Mouse (Mus musculus) lung, embryonic 16.5 days (tissue): Measurements from ENCODE around the gene Tyms. TPM values are rescaled to one million over a fixed set of nuclear protein-coding genes. Genes with fewer than 3 reads are reported as not detected.
"Not testable (repeated sequence)": the region's sequence is repeated elsewhere in the genome, so short reads cannot be mapped to it uniquely, and the experiment has no call there.

ENCODE experiments used
- ATAC-seq: fragments of 200-750 bp; cut with Nextera tagmentation; 2 replicates; pipeline ENCODE4 v1.8.0; 2017; ENCODE audit warnings: low read depth, mild to moderate bottlenecking, moderate library complexity
- H3K27ac ChIP-seq: fragments of 300-500 bp; sonication (generic); 2 replicates; pipeline ENCODE4 v1.5.1; 2014; ENCODE audit warnings: mild to moderate bottlenecking, control low read depth, low read length
- H3K27me3 ChIP-seq: fragments of 300-500 bp; sonication (generic); 2 replicates; pipeline ENCODE4 v1.6.1; 2014; ENCODE audit warnings: low read depth, low read length, mixed read lengths; ENCODE audit not compliant: control insufficient read depth, insufficient read depth
- H3K36me3 ChIP-seq: fragments of 300-500 bp; sonication (generic); 2 replicates; pipeline ENCODE4 v1.6.1; 2014; ENCODE audit warnings: low read length; ENCODE audit not compliant: control insufficient read depth, insufficient read depth
- H3K4me1 ChIP-seq: fragments of 300-500 bp; sonication (generic); replicated peaks from 2 replicates; pipeline ENCODE4 v1.6.1; 2014; ENCODE audit warnings: low read length, mixed read lengths; ENCODE audit not compliant: control insufficient read depth, insufficient read depth
- H3K4me2 ChIP-seq: fragments of 300-500 bp; sonication (generic); 2 replicates; pipeline ENCODE4 v1.6.1; 2014; ENCODE audit warnings: low read depth, low read length, control low read depth
- H3K4me3 ChIP-seq: fragments of 300-500 bp; sonication (generic); 2 replicates; pipeline ENCODE4 v1.5.1; 2014; ENCODE audit warnings: mild to moderate bottlenecking, low read length, control low read depth
- H3K9ac ChIP-seq: fragments of 300-500 bp; sonication (generic); 2 replicates; pipeline ENCODE4 v1.6.1; 2014; ENCODE audit warnings: low read length, control low read depth
- H3K9me3 ChIP-seq: fragments of 300-500 bp; sonication (generic); 2 replicates; pipeline ENCODE4 v1.6.1; 2016; ENCODE audit warnings: low read length; ENCODE audit not compliant: control insufficient read depth
- WGBS: fragments of 180-500 bp; shearing (Covaris S2); extraction: QIAGEN DNeasy Blood & Tissue Kit; methylation state at CpG from one replicate; pipeline ENCODE4 v1.1.7; 2014; 5-methylcytosine and 5-hydroxymethylcytosine counted together
- polyA plus RNA-seq: library from polyadenylated mRNA; unstranded; fragments of >200 nt; fragmentation: Nextera tagmentation; extraction: Ambion mirVana; gene quantifications from 2 replicates; pipeline ENCODE4 v1.2.1, GENCODE M21; 2015

The Tyms gene
- polyA plus RNA-seq, 1 experiment from 2014 or later, result 275 TPM

- peaks cover 20% of the 10 kb centered on the region for H3K36me3 ChIP-seq
Measured at GRCm38 (mm10) chr5:30071677-30072076, 1.7 kb downstream of the Tyms start.

GRCm38 (mm10) chr5:30067726-30068125 is 5.7 kb downstream of the Tyms start:
- H3K4me2 ChIP-seq, result no peak overlapping the region
- H3K9me3 ChIP-seq, result no peaks in the 10 kb centered on the region
- no peak overlapping the region for H3K27ac ChIP-seq
- H3K36me3 ChIP-seq, result peaks cover 36% of the 10 kb centered on the region
- H3K4me3 ChIP-seq, result no peak overlapping the region
- no peaks in the 10 kb centered on the region for H3K27me3 ChIP-seq
- no peak overlapping the region for H3K9ac ChIP-seq
- 57% methylated on average over 6 of the region's 6 CpGs for WGBS
- H3K4me1 ChIP-seq, result peaks cover 8% of the 10 kb centered on the region
- ATAC-seq, result no peak

More at GRCm38 (mm10) chr5:30071677-30072076, 1.7 kb downstream of the Tyms start:
- Histone ChIP-seq H3K4me1 (peaks cover 11% of the 10 kb centered on the region), H3K27ac (no peak overlapping the region), H3K4me2 (peak overlapping the region; percentile 74), H3K27me3 (no peaks in the 10 kb centered on the region), H3K9me3 (no peaks in the 10 kb centered on the region), H3K4me3 (peak overlapping the region; percentile 92), H3K9ac (peak overlapping the region; percentile 93)
- 69% methylated on average over 6 of the region's 6 CpGs for WGBS
- no peak for ATAC-seq

- H3K27me3 ChIP-seq, H3K27ac ChIP-seq, H3K4me3 ChIP-seq, H3K9ac ChIP-seq, H3K4me2 ChIP-seq, H3K4me1 ChIP-seq, ATAC-seq, H3K9me3 ChIP-seq: not testable (repeated sequence)
- peaks cover 31% of the 10 kb centered on the region for H3K36me3 ChIP-seq
- WGBS, result 80% methylated on average over 5 of the region's 5 CpGs
Measured at GRCm38 (mm10) chr5:30059607-30060006, 13.8 kb downstream of the Tyms start.

- no peak for ATAC-seq
- H3K4me1 ChIP-seq, result no peaks in the 10 kb centered on the region
- WGBS, result 93% methylated on average over 6 of the region's 6 CpGs
- H3K9me3 ChIP-seq, result no peaks in the 10 kb centered on the region
- no peak overlapping the region for H3K4me3 ChIP-seq
- H3K4me2 ChIP-seq, result no peak overlapping the region
- H3K36me3 ChIP-seq, result peaks cover 24% of the 10 kb centered on the region
- no peak overlapping the region for H3K27ac ChIP-seq
- H3K9ac ChIP-seq, result no peak overlapping the region
- H3K27me3 ChIP-seq, result no peaks in the 10 kb centered on the region
Measured at GRCm38 (mm10) chr5:30058216-30058731, 15.1 kb downstream of the Tyms start.

- 67% methylated on average over 4 of the region's 4 CpGs for WGBS
- not testable (repeated sequence) for H3K9ac ChIP-seq, H3K4me2 ChIP-seq, H3K27me3 ChIP-seq, H3K27ac ChIP-seq, H3K4me3 ChIP-seq, H3K9me3 ChIP-seq, H3K4me1 ChIP-seq, ATAC-seq, H3K36me3 ChIP-seq
Measured at GRCm38 (mm10) chr5:30039841-30040240, 33.6 kb downstream of the Tyms start.

GRCm38 (mm10) chr5:30039324-30039723 is 34.1 kb downstream of the Tyms start:
- H3K4me1 ChIP-seq, H3K27ac ChIP-seq, H3K27me3 ChIP-seq, H3K4me3 ChIP-seq, ATAC-seq, H3K36me3 ChIP-seq, H3K9me3 ChIP-seq, H3K9ac ChIP-seq, H3K4me2 ChIP-seq: not testable (repeated sequence)
- 68% methylated on average over 5 of the region's 5 CpGs for WGBS

- WGBS, result 83% methylated on average over 2 of the region's 2 CpGs
- not testable (repeated sequence) for H3K27me3 ChIP-seq, H3K9me3 ChIP-seq, H3K4me2 ChIP-seq, ATAC-seq, H3K36me3 ChIP-seq, H3K27ac ChIP-seq, H3K4me3 ChIP-seq, H3K4me1 ChIP-seq, H3K9ac ChIP-seq
Measured at GRCm38 (mm10) chr5:30037111-30037510, 36.3 kb downstream of the Tyms start.

GRCm38 (mm10) chr5:30035862-30036261 is 37.6 kb downstream of the Tyms start:
- H3K4me1 ChIP-seq, H3K4me2 ChIP-seq, H3K27me3 ChIP-seq, H3K9me3 ChIP-seq, H3K36me3 ChIP-seq, ATAC-seq, H3K9ac ChIP-seq, H3K27ac ChIP-seq, H3K4me3 ChIP-seq: not testable (repeated sequence)
- 77% methylated on average over 4 of the region's 4 CpGs for WGBS

- no peaks in the 10 kb centered on the region for H3K36me3 ChIP-seq
Measured at GRCm38 (mm10) chr5:30014580-30014979, 58.8 kb downstream of the Tyms start.

More at GRCm38 (mm10) chr5:30014580-30014979, 58.8 kb downstream of the Tyms start:
- no peak for ATAC-seq
- Histone ChIP-seq H3K9ac (no peak overlapping the region), H3K27me3 (no peaks in the 10 kb centered on the region), H3K4me2 (no peak overlapping the region), H3K4me1 (peaks cover 7% of the 10 kb centered on the region), H3K9me3 (no peaks in the 10 kb centered on the region), H3K27ac (no peak overlapping the region), H3K4me3 (no peak overlapping the region)
- WGBS, result 53% methylated on average over 2 of the region's 2 CpGs
